Mouse (Mus musculus) heart, postnatal 10 days (tissue): ENCODE data around the gene Palb2. TPM values are rescaled to one million over a fixed set of nuclear protein-coding genes. Genes with fewer than 3 reads are reported as not detected.
"Not testable (repeated sequence)": the region's sequence is repeated elsewhere in the genome, so short reads cannot be mapped to it uniquely, and the experiment has no call there.

Source experiments
- DNase-seq, 2 experiments: peaks; one replicate each; pipeline ENCODE4 v3.0.0; 2021
- intact Hi-C: fragments of 180-260 bp; cut with DNase I; formaldehyde crosslinking; loops from one replicate; pipeline ENCODE4 v1.15.1; 2025
- total RNA-seq, 2 experiments: library from RNA; stranded (reverse); gene quantifications; 2 replicates each; pipeline ENCODE4 v1.2.3; 2021

Gene Palb2
- total RNA-seq, 2 experiments from 2014 or later = 1.7 to 2.0 TPM

GRCm38 (mm10) chr7:122101014-122101746 is 31.6 kb downstream of the Palb2 start:
- DNase-seq = not testable (repeated sequence)
- intact Hi-C loops = loop anchor here (2.0 kb wide), 1 partner anchor 66 kb away; no protein-coding TSS in a partner anchor

GRCm38 (mm10) chr7:122099222-122099621 is 33.6 kb downstream of the Palb2 start:
- intact Hi-C loops = no loop called here
- DNase-seq = peak; percentile 44 to 54

GRCm38 (mm10) chr7:122098009-122098408 is 34.8 kb downstream of the Palb2 start:
- no peak for DNase-seq
- intact Hi-C loops = no loop called here

GRCm38 (mm10) chr7:122094564-122095330 is 38.0 kb downstream of the Palb2 start:
- intact Hi-C loops = no loop called here
- DNase-seq = no peak

- no peak for DNase-seq
- intact Hi-C loops = no loop called here
Measured at GRCm38 (mm10) chr7:122087195-122087982, 45.4 kb downstream of the Palb2 start.

GRCm38 (mm10) chr7:122081071-122081470 is 51.7 kb downstream of the Palb2 start:
- no peak for DNase-seq
- intact Hi-C loops = no loop called here

GRCm38 (mm10) chr7:122079798-122080554 is 52.8 kb downstream of the Palb2 start:
- intact Hi-C loops = no loop called here

GRCm38 (mm10) chr7:122074374-122074773 is 58.4 kb downstream of the Palb2 start:
- intact Hi-C loops = no loop called here
- DNase-seq = no peak

More at GRCm38 (mm10) chr7:122079798-122080554, 52.8 kb downstream of the Palb2 start:
- no peak for DNase-seq

GRCm38 (mm10) chr7:122067517-122068381 is 65.0 kb downstream of the Palb2 start:
- DNase-seq = peak in 1 of 2 experiments; percentile 45
- intact Hi-C loops = loop anchor here (2.0 kb wide), 1 partner anchor 33 kb away; no protein-coding TSS in a partner anchor

- intact Hi-C loops = loop anchor here (1.0 to 2.0 kb wide), 2 partner anchors 32 to 47 kb away; no protein-coding TSS in a partner anchor
- DNase-seq = peak; percentile 96 to 99
Measured at GRCm38 (mm10) chr7:122066945-122067516, 65.8 kb downstream of the Palb2 start, which contains the start of the genes Ubfd1 and Ears2. Ubfd1 (plus strand) TSS chr7:122067175. Ears2 (minus strand) TSS chr7:122067263.

- DNase-seq = no peak
- intact Hi-C loops = loop anchor here (1.0 to 2.0 kb wide), 2 partner anchors 32 to 46 kb away; no protein-coding TSS in a partner anchor
Measured at GRCm38 (mm10) chr7:122066102-122066944, 66.5 kb downstream of the Palb2 start.

- intact Hi-C loops = loop anchor here (1.0 to 2.0 kb wide), 2 partner anchors 31 to 45 kb away; no protein-coding TSS in a partner anchor
- DNase-seq = no peak
Measured at GRCm38 (mm10) chr7:122065656-122066055, 67.1 kb downstream of the Palb2 start.

Other genes starting within 250 kb of the Palb2 start
- gene Cog7, start 151.3 kb downstream of the Palb2 start, total RNA-seq = 10 to 100 TPM; 16.0 to 19.2 TPM
- gene Gga2, start 111.8 kb downstream of the Palb2 start, total RNA-seq = 10 to 100 TPM; 42.1 TPM
- 10 to 100 TPM; 41.5 to 50.2 TPM for gene Ubfd1, start 65.8 kb downstream of the Palb2 start, total RNA-seq
- gene Ears2, start 65.7 kb downstream of the Palb2 start, total RNA-seq = 10 to 100 TPM; 15.9 to 16.3 TPM
- 1,000 to 10,000 TPM; 1,393 to 1,403 TPM for gene Ndufab1, start 31.1 kb downstream of the Palb2 start, total RNA-seq
- gene Dctn5, start 56 bp upstream of the Palb2 start, total RNA-seq = 10 to 100 TPM; 37.2 to 37.9 TPM
- 10 to 100 TPM; 12.2 to 14.5 TPM for gene Plk1, start 26.5 kb upstream of the Palb2 start, total RNA-seq
- not detected for gene Ern2, start 53.2 kb upstream of the Palb2 start, total RNA-seq
- gene Chp2, start 86.5 kb upstream of the Palb2 start, total RNA-seq = 1 to 10 TPM; 2.4 to 2.6 TPM
- 1 to 10 TPM; 2.3 to 3.6 TPM for gene Prkcb, start 155.8 kb upstream of the Palb2 start, total RNA-seq